Mouse (Mus musculus): ENCODE data around the gene Bend7.

The Bend7 gene

GRCm38 (mm10) chr2:4760741-4761140 lies 43.1 kb downstream of the Bend7 start:
- no peak for DNase-seq (ENCODE audit: low read depth, low spot score)
- no peaks in the 10 kb centered on the region for H3K36me3 ChIP-seq (ENCODE audit: control insufficient read depth, insufficient read depth, low read length, poor library complexity, severe bottlenecking)
- no peaks in the 10 kb centered on the region; the same call in 1 of the 2 replicates for H3K27me3 ChIP-seq (ENCODE audit: control insufficient read depth, insufficient read depth, low read length, poor library complexity, severe bottlenecking)

- no peak for DNase-seq (ENCODE audit: low read depth, low spot score)
- H3K36me3 ChIP-seq (ENCODE audit: control insufficient read depth, insufficient read depth, low read length, poor library complexity, severe bottlenecking): no peaks in the 10 kb centered on the region
- no peaks in the 10 kb centered on the region for H3K27me3 ChIP-seq (ENCODE audit: control insufficient read depth, insufficient read depth, low read length, poor library complexity, severe bottlenecking)
Observed at GRCm38 (mm10) chr2:4761906-4762305, 44.3 kb downstream of the Bend7 start.

GRCm38 (mm10) chr2:4764071-4764470 lies 46.4 kb downstream of the Bend7 start:
- Histone ChIP-seq H3K36me3 (ENCODE audit: control insufficient read depth, insufficient read depth, low read length, poor library complexity, severe bottlenecking) (no peaks in the 10 kb centered on the region), H3K27me3 (ENCODE audit: control insufficient read depth, insufficient read depth, low read length, poor library complexity, severe bottlenecking) (no peaks in the 10 kb centered on the region)
- no peak for DNase-seq (ENCODE audit: low read depth, low spot score)

- Histone ChIP-seq H3K27me3 (ENCODE audit: control insufficient read depth, insufficient read depth, low read length, poor library complexity, severe bottlenecking) (no peaks in the 10 kb centered on the region), H3K36me3 (ENCODE audit: control insufficient read depth, insufficient read depth, low read length, poor library complexity, severe bottlenecking) (no peaks in the 10 kb centered on the region)
- no peak for DNase-seq (ENCODE audit: low read depth, low spot score)
Observed at GRCm38 (mm10) chr2:4770376-4770775, 52.7 kb downstream of the Bend7 start.

- no peaks in the 10 kb centered on the region for H3K27me3 ChIP-seq (ENCODE audit: control insufficient read depth, insufficient read depth, low read length, poor library complexity, severe bottlenecking)
Observed at GRCm38 (mm10) chr2:4773911-4774310, 56.3 kb downstream of the Bend7 start.

GRCm38 (mm10) chr2:4777291-4777690 lies 59.7 kb downstream of the Bend7 start:
- DNase-seq (ENCODE audit: low read depth, low spot score): no peak
- Histone ChIP-seq H3K36me3 (ENCODE audit: control insufficient read depth, insufficient read depth, low read length, poor library complexity, severe bottlenecking) (no peaks in the 10 kb centered on the region), H3K27me3 (ENCODE audit: control insufficient read depth, insufficient read depth, low read length, poor library complexity, severe bottlenecking) (no peaks in the 10 kb centered on the region)

More at GRCm38 (mm10) chr2:4773911-4774310, 56.3 kb downstream of the Bend7 start:
- H3K36me3 ChIP-seq (ENCODE audit: control insufficient read depth, insufficient read depth, low read length, poor library complexity, severe bottlenecking): no peaks in the 10 kb centered on the region
- DNase-seq (ENCODE audit: low read depth, low spot score): no peak

GRCm38 (mm10) chr2:4781641-4782040 lies 64.0 kb downstream of the Bend7 start:
- Histone ChIP-seq H3K36me3 (ENCODE audit: control insufficient read depth, insufficient read depth, low read length, poor library complexity, severe bottlenecking) (no peaks in the 10 kb centered on the region), H3K27me3 (ENCODE audit: control insufficient read depth, insufficient read depth, low read length, poor library complexity, severe bottlenecking) (no peaks in the 10 kb centered on the region)
- DNase-seq (ENCODE audit: low read depth, low spot score): no peak

GRCm38 (mm10) chr2:4782401-4782800 lies 64.8 kb downstream of the Bend7 start:
- no peaks in the 10 kb centered on the region for H3K36me3 ChIP-seq (ENCODE audit: control insufficient read depth, insufficient read depth, low read length, poor library complexity, severe bottlenecking)
- H3K27me3 ChIP-seq (ENCODE audit: control insufficient read depth, insufficient read depth, low read length, poor library complexity, severe bottlenecking): no peaks in the 10 kb centered on the region
- no peak for DNase-seq (ENCODE audit: low read depth, low spot score)

- no peak for DNase-seq (ENCODE audit: low read depth, low spot score)
- no peaks in the 10 kb centered on the region for H3K27me3 ChIP-seq (ENCODE audit: control insufficient read depth, insufficient read depth, low read length, poor library complexity, severe bottlenecking)
- H3K36me3 ChIP-seq (ENCODE audit: control insufficient read depth, insufficient read depth, low read length, poor library complexity, severe bottlenecking): no peaks in the 10 kb centered on the region
Observed at GRCm38 (mm10) chr2:4782809-4783641, 65.4 kb downstream of the Bend7 start.

GRCm38 (mm10) chr2:4784012-4784411 lies 66.4 kb downstream of the Bend7 start:
- no peak for DNase-seq (ENCODE audit: low read depth, low spot score)
- no peaks in the 10 kb centered on the region for H3K27me3 ChIP-seq (ENCODE audit: control insufficient read depth, insufficient read depth, low read length, poor library complexity, severe bottlenecking)
- no peaks in the 10 kb centered on the region for H3K36me3 ChIP-seq (ENCODE audit: control insufficient read depth, insufficient read depth, low read length, poor library complexity, severe bottlenecking)

- Histone ChIP-seq H3K36me3 (ENCODE audit: control insufficient read depth, insufficient read depth, low read length, poor library complexity, severe bottlenecking) (no peaks in the 10 kb centered on the region), H3K27me3 (ENCODE audit: control insufficient read depth, insufficient read depth, low read length, poor library complexity, severe bottlenecking) (no peaks in the 10 kb centered on the region)
- no peak for DNase-seq (ENCODE audit: low read depth, low spot score)
Observed at GRCm38 (mm10) chr2:4785016-4785415, 67.4 kb downstream of the Bend7 start.

GRCm38 (mm10) chr2:4787223-4787622 lies 69.6 kb downstream of the Bend7 start:
- H3K27me3 ChIP-seq (ENCODE audit: control insufficient read depth, insufficient read depth, low read length, poor library complexity, severe bottlenecking): no peaks in the 10 kb centered on the region
- no peak for DNase-seq (ENCODE audit: low read depth, low spot score)
- no peaks in the 10 kb centered on the region for H3K36me3 ChIP-seq (ENCODE audit: control insufficient read depth, insufficient read depth, low read length, poor library complexity, severe bottlenecking)

- DNase-seq (ENCODE audit: low read depth, low spot score): no peak
- Histone ChIP-seq H3K36me3 (ENCODE audit: control insufficient read depth, insufficient read depth, low read length, poor library complexity, severe bottlenecking) (no peaks in the 10 kb centered on the region), H3K27me3 (ENCODE audit: control insufficient read depth, insufficient read depth, low read length, poor library complexity, severe bottlenecking) (no peaks in the 10 kb centered on the region)
Observed at GRCm38 (mm10) chr2:4791646-4792045, 74.0 kb downstream of the Bend7 start.

- no peaks in the 10 kb centered on the region for H3K36me3 ChIP-seq (ENCODE audit: control insufficient read depth, insufficient read depth, low read length, poor library complexity, severe bottlenecking)
Observed at GRCm38 (mm10) chr2:4792554-4792953, 74.9 kb downstream of the Bend7 start.

GRCm38 (mm10) chr2:4802395-4803176 lies 85.0 kb downstream of the Bend7 start:
- Histone ChIP-seq H3K36me3 (ENCODE audit: control insufficient read depth, insufficient read depth, low read length, poor library complexity, severe bottlenecking) (no peaks in the 10 kb centered on the region), H3K27me3 (ENCODE audit: control insufficient read depth, insufficient read depth, low read length, poor library complexity, severe bottlenecking) (no peaks in the 10 kb centered on the region)
- DNase-seq (ENCODE audit: low read depth, low spot score): no peak

More at GRCm38 (mm10) chr2:4792554-4792953, 74.9 kb downstream of the Bend7 start:
- H3K27me3 ChIP-seq (ENCODE audit: control insufficient read depth, insufficient read depth, low read length, poor library complexity, severe bottlenecking): no peaks in the 10 kb centered on the region
- DNase-seq (ENCODE audit: low read depth, low spot score): no peak

All from splenic B cell, adult 2 months (primary cell).